Mouse (Mus musculus) liver, embryonic 14.5 days (tissue): ENCODE results near the gene Xrcc3. TPM values are rescaled to one million over a fixed set of nuclear protein-coding genes. Genes with fewer than 3 reads are reported as not detected.

Experiments used
- ATAC-seq: fragments of 200-750 bp; cut with Nextera tagmentation; 2 replicates; pipeline ENCODE4 v1.8.0; 2017; ENCODE audit warnings: moderate number of reproducible peaks, mild to moderate bottlenecking, moderate library complexity; ENCODE audit not compliant: insufficient read depth
- DNase-seq, 3 experiments: peaks; one replicate each; pipeline ENCODE4 v3.0.0-alpha.2; 2012 to 2013; ENCODE audit warnings: low read depth in 3 of 3, low spot score in 3 of 3
- H3K27ac ChIP-seq: fragments of 300-500 bp; sonication (generic); 2 replicates; pipeline ENCODE4 v1.5.1; 2014; ENCODE audit warnings: moderate library complexity, mild to moderate bottlenecking, control low read depth, inconsistent platforms
- H3K27me3 ChIP-seq: fragments of 300-500 bp; sonication (generic); 2 replicates; pipeline ENCODE4 v1.6.1; 2014; ENCODE audit warnings: mild to moderate bottlenecking, low read length, moderate library complexity; ENCODE audit not compliant: control insufficient read depth, insufficient read depth
- H3K36me3 ChIP-seq: fragments of 300-500 bp; sonication (generic); replicated peaks from 2 replicates; pipeline ENCODE4 v1.6.1; 2014; ENCODE audit warnings: low read depth; ENCODE audit not compliant: control insufficient read depth, insufficient read depth
- H3K4me1 ChIP-seq, 2 experiments: fragments of 200-500 bp in 1 of 2; fragments of 300-500 bp in 1 of 2; sonication (generic) in 1 of 2; replicated peaks; 2 replicates each; pipeline ENCODE4 v1.6.1; 2012 to 2014; ENCODE audit warnings: antibody characterized with exemption in 1 of 2, inconsistent platforms in 1 of 2, low read length in 1 of 2; ENCODE audit not compliant: control insufficient read depth in 2 of 2, insufficient read depth in 2 of 2
- H3K4me2 ChIP-seq: fragments of 300-500 bp; sonication (generic); 2 replicates; pipeline ENCODE4 v1.6.1; 2014; ENCODE audit warnings: low read depth, mild to moderate bottlenecking, control low read depth, moderate library complexity
- H3K4me3 ChIP-seq, 2 experiments: fragments of 200-500 bp in 1 of 2; fragments of 300-500 bp in 1 of 2; sonication (generic) in 1 of 2; 2 replicates each; pipeline ENCODE4 v1.5.1; 2012 to 2014; ENCODE audit warnings: low read depth in 2 of 2, low read length in 2 of 2, mild to moderate bottlenecking in 2 of 2, control low read depth in 1 of 2, inconsistent platforms in 1 of 2, moderate library complexity in 1 of 2; ENCODE audit not compliant: insufficient read depth in 1 of 2
- H3K9ac ChIP-seq: fragments of 300-500 bp; sonication (generic); replicated peaks from 2 replicates; pipeline ENCODE4 v1.6.1; 2014; ENCODE audit warnings: mild to moderate bottlenecking, control low read depth, moderate library complexity
- H3K9me3 ChIP-seq: fragments of 300-500 bp; sonication (generic); 2 replicates; pipeline ENCODE4 v1.6.1; 2016; ENCODE audit warnings: low read length, mixed read lengths; ENCODE audit not compliant: control insufficient read depth
- CTCF ChIP-seq: IDR thresholded peaks from 2 replicates; pipeline ENCODE4 v1.5.1; 2016; ENCODE audit warnings: antibody characterized with exemption, low read depth, control low read depth
- EP300 ChIP-seq: IDR thresholded peaks from 2 replicates; pipeline ENCODE4 v1.6.1; 2016; ENCODE audit warnings: antibody characterized with exemption, low read depth
- WGBS: fragments of 180-500 bp; shearing (Covaris S2); extraction: QIAGEN DNeasy Blood & Tissue Kit; methylation state at CpG from one replicate; pipeline ENCODE4 v1.1.7; 2014; ENCODE audit not compliant: insufficient replicate concordance; 5-methylcytosine and 5-hydroxymethylcytosine counted together
- polyA plus RNA-seq, 2 experiments: library from polyadenylated mRNA; depleted of rRNA in 1 of 2; stranded (reverse) in 1 of 2; unstranded in 1 of 2; fragments of >200 nt; fragmentation: Nextera tagmentation in 1 of 2; extraction: Ambion mirVana in 1 of 2; gene quantifications; 2 replicates each; pipeline versions ENCODE4 v1.2.1 to v1.2.3; 2012 to 2014

The Xrcc3 gene
- polyA plus RNA-seq, 2 experiments = 6.6 to 11.7 TPM

- Histone ChIP-seq H3K36me3 (no peaks in the 10 kb centered on the region), H3K4me2 (no peak overlapping the region), H3K4me3 (no peak overlapping the region), H3K9me3 (no peaks in the 10 kb centered on the region), H3K27ac (no peak overlapping the region), H3K9ac (no peak overlapping the region), H3K27me3 (no peaks in the 10 kb centered on the region), H3K4me1 (peaks cover 10 to 14% of the 10 kb centered on the region in 2 experiments)
- TF ChIP-seq CTCF = no peak
- no peak for TF ChIP-seq EP300
- no peak for DNase-seq
- no peak for ATAC-seq
These were observed 59.0 kb downstream of the Xrcc3 start for GRCm38 (mm10) chr12:111754710-111755109.

- H3K9me3 ChIP-seq = no peaks in the 10 kb centered on the region
- peaks cover 7 to 14% of the 10 kb centered on the region in 2 experiments for H3K4me1 ChIP-seq
- H3K27ac ChIP-seq = no peak overlapping the region
- H3K4me3 ChIP-seq = no peak overlapping the region
- DNase-seq (no peak), ATAC-seq (no peak)
- WGBS = 51% methylated on average over 8 of the region's 9 CpGs
- TF ChIP-seq EP300 (no peak), CTCF (no peak)
- no peak overlapping the region for H3K4me2 ChIP-seq
- no peaks in the 10 kb centered on the region for H3K36me3 ChIP-seq
- no peak overlapping the region for H3K9ac ChIP-seq
- no peaks in the 10 kb centered on the region for H3K27me3 ChIP-seq
These were observed 60.3 kb downstream of the Xrcc3 start for GRCm38 (mm10) chr12:111753347-111753746.

Other genes with a start within 250 kb of the Xrcc3 start
- 14.6 and 24.6 TPM in 2 replicates for gene Mark3, start 239.3 kb downstream of the Xrcc3 start, polyA plus RNA-seq (2012; rRNA removed)
- 18.0 and 19.5 TPM in 2 replicates for gene Mark3, start 239.3 kb downstream of the Xrcc3 start, polyA plus RNA-seq (2014; fragmentation: Nextera tagmentation; extraction: Ambion mirVana)
- 26.5 and 31.4 TPM in 2 replicates for gene Ckb, start 141.5 kb downstream of the Xrcc3 start, polyA plus RNA-seq (2012; rRNA removed)
- gene Ckb, start 141.5 kb downstream of the Xrcc3 start, polyA plus RNA-seq (2014; fragmentation: Nextera tagmentation; extraction: Ambion mirVana) = 26.1 and 28.0 TPM in 2 replicates
- 19.3 and 32.7 TPM in 2 replicates for gene Trmt61a, start 135.8 kb downstream of the Xrcc3 start, polyA plus RNA-seq (2012; rRNA removed)
- gene Trmt61a, start 135.8 kb downstream of the Xrcc3 start, polyA plus RNA-seq (2014; fragmentation: Nextera tagmentation; extraction: Ambion mirVana) = 3.3 and 4.4 TPM in 2 replicates
- gene Bag5, start 100.6 kb downstream of the Xrcc3 start, polyA plus RNA-seq (2012; rRNA removed) = 5.5 and 9.8 TPM in 2 replicates
- gene Bag5, start 100.6 kb downstream of the Xrcc3 start, polyA plus RNA-seq (2014; fragmentation: Nextera tagmentation; extraction: Ambion mirVana) = 15.2 and 15.5 TPM in 2 replicates
- gene Apopt1, start 100.6 kb downstream of the Xrcc3 start, polyA plus RNA-seq (2012; rRNA removed) = 7.5 and 13.4 TPM in 2 replicates
- gene Apopt1, start 100.6 kb downstream of the Xrcc3 start, polyA plus RNA-seq (2014; fragmentation: Nextera tagmentation; extraction: Ambion mirVana) = 19.3 and 20.0 TPM in 2 replicates
- 11.3 and 16.3 TPM in 2 replicates for gene Klc1, start 55.0 kb downstream of the Xrcc3 start, polyA plus RNA-seq (2012; rRNA removed)
- 14.3 and 17.2 TPM in 2 replicates for gene Klc1, start 55.0 kb downstream of the Xrcc3 start, polyA plus RNA-seq (2014; fragmentation: Nextera tagmentation; extraction: Ambion mirVana)
- gene Zfyve21, start 297 bp upstream of the Xrcc3 start, polyA plus RNA-seq (2012; rRNA removed) = 35.3 and 38.4 TPM in 2 replicates
- gene Zfyve21, start 297 bp upstream of the Xrcc3 start, polyA plus RNA-seq (2014; fragmentation: Nextera tagmentation; extraction: Ambion mirVana) = 52.0 and 54.5 TPM in 2 replicates
- 2.5 and 2.8 TPM in 2 replicates for gene Ppp1r13b, start 94.2 kb upstream of the Xrcc3 start, polyA plus RNA-seq (2012; rRNA removed)
- 2.9 and 3.6 TPM in 2 replicates for gene Ppp1r13b, start 94.2 kb upstream of the Xrcc3 start, polyA plus RNA-seq (2014; fragmentation: Nextera tagmentation; extraction: Ambion mirVana)
- 139 and 170 TPM in 2 replicates for gene Atp5mpl, start 153.1 kb upstream of the Xrcc3 start, polyA plus RNA-seq (2012; rRNA removed)
- 631 and 642 TPM in 2 replicates for gene Atp5mpl, start 153.1 kb upstream of the Xrcc3 start, polyA plus RNA-seq (2014; fragmentation: Nextera tagmentation; extraction: Ambion mirVana)
- gene Tdrd9, start 157.7 kb upstream of the Xrcc3 start, polyA plus RNA-seq (2012; rRNA removed) = 0.01 and 0.06 TPM in 2 replicates
- gene Tdrd9, start 157.7 kb upstream of the Xrcc3 start, polyA plus RNA-seq (2014; fragmentation: Nextera tagmentation; extraction: Ambion mirVana) = 0.04 TPM in 1 of 2 replicates, not detected in the other
- not detected in 2 replicates for gene Rd3l, start 167.4 kb upstream of the Xrcc3 start, polyA plus RNA-seq (2012; rRNA removed)
- gene Rd3l, start 167.4 kb upstream of the Xrcc3 start, polyA plus RNA-seq (2014; fragmentation: Nextera tagmentation; extraction: Ambion mirVana) = not detected in 2 replicates